Mouse (Mus musculus) embryonic fibroblast, embryonic 13.5 days (primary cell): ENCODE data around the gene Map2k4.

Experiments used
- CTCF ChIP-seq: IDR thresholded peaks from 2 replicates; pipeline ENCODE4 v1.5.1; 2011; ENCODE audit warnings: mild to moderate bottlenecking, control low read depth, low read length, moderate library complexity, borderline replicate concordance; ENCODE audit not compliant: insufficient read depth
- POLR2A ChIP-seq: IDR thresholded peaks from 2 replicates; pipeline ENCODE4 v1.6.1; 2011; ENCODE audit warnings: low read depth, mild to moderate bottlenecking, control low read depth, low read length, moderate library complexity

DNA sequence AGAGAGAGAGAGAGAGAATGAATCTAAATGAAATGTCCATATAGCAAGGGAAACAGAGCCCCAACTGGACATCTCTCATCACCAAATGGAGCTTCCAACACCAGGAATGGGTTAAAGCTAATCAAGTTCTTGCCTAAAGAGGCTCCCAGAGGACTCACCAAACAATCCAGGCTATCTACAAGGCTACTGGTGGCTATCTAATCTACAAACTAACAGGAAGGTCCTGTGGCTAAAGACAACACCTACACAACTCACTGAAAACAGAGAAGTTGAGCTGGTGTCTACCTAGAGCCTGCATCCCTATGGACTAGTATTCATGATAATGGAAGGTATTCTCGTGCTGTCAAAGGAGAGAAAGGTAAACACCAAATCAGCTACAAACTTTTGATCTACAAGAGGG, 28.7 kb downstream of the Map2k4 start:
- no peak for TF ChIP-seq POLR2A
- no peak for TF ChIP-seq CTCF
